Comparison of ENCODE assay signal across 16 mouse cellular contexts in the genomic region with DNA sequence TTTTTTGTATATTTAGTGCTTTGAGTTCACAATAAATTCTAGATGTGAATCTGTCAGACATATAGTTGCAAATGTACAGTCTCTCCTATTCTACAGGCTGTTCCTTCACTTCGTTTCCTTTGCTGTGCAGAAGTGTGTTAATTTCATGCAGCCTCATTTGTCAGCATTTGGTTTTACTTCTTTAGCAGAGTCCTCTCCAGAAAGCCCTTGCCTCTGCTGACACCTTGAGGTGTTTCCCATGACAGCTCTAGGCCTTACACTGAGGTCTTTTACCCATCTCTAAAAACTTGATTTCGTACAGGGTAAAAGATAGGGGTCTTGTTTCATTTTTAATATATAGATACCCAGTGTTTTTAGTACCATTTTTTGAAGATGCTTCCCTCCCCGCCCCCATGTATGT. TPM values are rescaled to one million over a fixed set of nuclear protein-coding genes. Genes with fewer than 3 reads are reported as not detected.
"Had no signal": no experiment of that assay in that cellular context is flagged by ENCODE, and none has a peak within 500 bp of the region (broad histone marks: within the 10 kb centered on the region; RNA-seq: fewer than 3 reads in every experiment).

No protein-coding gene starts in this region.

- H3K27me3 ChIP-seq: limb, embryonic 12.5 days; liver, embryonic 13.5 days; lung, embryonic 15.5 days; stomach, embryonic 15.5 days had no signal

- H3K27ac ChIP-seq: limb, embryonic 12.5 days; liver, embryonic 13.5 days; lung, embryonic 15.5 days; stomach, embryonic 15.5 days had no signal

- DNase-seq: kidney, postnatal 10 days; kidney, postnatal 4 days; liver; liver, embryonic 13.5 days; liver, postnatal 0 days; lung, postnatal 14 days; right cerebral cortex, postnatal 14 days; thymus, adult 2 months; thymus, postnatal 36 days had no signal

- H3K36me3 ChIP-seq: limb, embryonic 12.5 days; liver, embryonic 13.5 days; lung, embryonic 15.5 days; stomach, embryonic 15.5 days had no signal

- H3K4me3 ChIP-seq: limb, embryonic 12.5 days; liver, embryonic 13.5 days; lung, embryonic 15.5 days; megakaryocyte, embryonic 14.5 days; stomach, embryonic 15.5 days had no signal

- H3K9me3 ChIP-seq: limb, embryonic 12.5 days; liver, embryonic 13.5 days; lung, embryonic 15.5 days; megakaryocyte, embryonic 14.5 days; stomach, embryonic 15.5 days had no signal

- H3K4me1 ChIP-seq: limb, embryonic 12.5 days; liver, embryonic 13.5 days; lung, embryonic 15.5 days; megakaryocyte, embryonic 14.5 days; stomach, embryonic 15.5 days had no signal

- H3K4me2 ChIP-seq: limb, embryonic 12.5 days; liver, embryonic 13.5 days; lung, embryonic 15.5 days; midbrain, embryonic 11.5 days; stomach, embryonic 15.5 days had no signal

- H3K9ac ChIP-seq: limb, embryonic 12.5 days; liver, embryonic 13.5 days; liver, postnatal 0 days; lung, embryonic 15.5 days; stomach, embryonic 15.5 days had no signal

- ATAC-seq: liver, postnatal 0 days; midbrain, embryonic 16.5 days had no signal

RNA-seq across cellular contexts. Expression of a gene that starts 54.2 kb away (rescaled TPM):
- polyA plus RNA-seq: limb, embryonic 12.5 days; macrophage had no signal
